Mouse (Mus musculus): ENCODE data around the gene Palb2. TPM values are rescaled to one million over a fixed set of nuclear protein-coding genes. Genes with fewer than 3 reads are reported as not detected.

Gene Palb2
- total and polyA plus RNA-seq, 3 experiments: 11.7 to 17.5 (median 14.0) TPM

- dilution Hi-C loops (cut with MboI; ENCODE audit: extremely low pct_ligation_motif_present, extremely low pct_unique_long_range_greater_than_20kb, low sequenced_read_pairs): no loop called here
- DNase-seq (ENCODE audit: extremely low read depth): no peak
Observed at GRCm38 (mm10) chr7:122067517-122068381, 65.0 kb downstream of the Palb2 start.

GRCm38 (mm10) chr7:122066945-122067516 is 65.8 kb downstream of the Palb2 start, which contains the start of the genes Ubfd1 and Ears2:
TSS of gene Ubfd1 (plus strand) at chr7:122067175.
TSS of gene Ears2 (minus strand) at chr7:122067263.
- peak; percentile 95 for DNase-seq (ENCODE audit: extremely low read depth)
- peak within 1 kb of the TSS; percentile 92 to 100 (median 98) for H3K4me3 ChIP-seq (replicated peaks in 1 of 3; ENCODE audit: low read depth in 2 of 3, low read length in 2 of 3, poor library complexity in 1 of 3)
- H3K4me1 ChIP-seq (ENCODE audit: control insufficient read depth in 1 of 2, insufficient read depth in 2 of 2): peaks cover 10 to 51% of the 10 kb centered on the region in 2 experiments
- H3K9me3 ChIP-seq (replicated peaks; ENCODE audit: low read length): no peaks in the 10 kb centered on the region
- peaks cover 32% of the 10 kb centered on the region for H3K79me2 ChIP-seq (replicated peaks; ENCODE audit: control insufficient read depth, extremely low read depth, insufficient read depth, poor library complexity, severe bottlenecking)
- in situ Hi-C loops (cut with MboI; ENCODE audit: low pct_ligation_motif_present, low pct_unique_long_range_greater_than_20kb, low sequenced_read_pairs) (no loop called here), dilution Hi-C loops (cut with MboI; ENCODE audit: extremely low pct_ligation_motif_present, extremely low pct_unique_long_range_greater_than_20kb, low sequenced_read_pairs) (no loop called here)
- H3K4me2 ChIP-seq (ENCODE audit: insufficient read depth, low read depth, poor library complexity, severe bottlenecking): peak within 1 kb of the TSS; percentile 99
- no peaks in the 10 kb centered on the region for H3K27me3 ChIP-seq (replicated peaks)
- H3K9ac ChIP-seq (ENCODE audit: insufficient read depth, low read depth): peak within 1 kb of the TSS; percentile 79
- H3K27ac ChIP-seq (ENCODE audit: insufficient read depth, low read depth): peak within 1 kb of the TSS; percentile 72
- peaks cover 27 to 48% of the 10 kb centered on the region in 2 experiments for H3K36me3 ChIP-seq (replicated peaks in 1 of 2; ENCODE audit: control insufficient read depth in 1 of 2, insufficient read depth in 1 of 2, low read length in 1 of 2)
- TF ChIP-seq MAFK (IDR thresholded peaks at IDR 0.05; ENCODE audit: insufficient replicate concordance, low read length) (no peak), RCOR1 (conservative IDR thresholded peaks at IDR 0.05; ENCODE audit: low read depth, low read length) (no peak), ELF1 (IDR thresholded peaks at IDR 0.05; ENCODE audit: low read depth, low read length) (peak; percentile 43), CHD2 (IDR thresholded peaks at IDR 0.05; ENCODE audit: low read length) (peak; percentile 22; the same call in 1 of the 2 replicates), NELFE (IDR thresholded peaks at IDR 0.05; ENCODE audit: low read depth, low read length) (peak; percentile 79), IRF4 (IDR thresholded peaks at IDR 0.05; ENCODE audit: low read depth, low read length) (peak; percentile 52; the same call in 1 of the 2 replicates), USF2 (conservative IDR thresholded peaks at IDR 0.05; ENCODE audit: low read depth, low read length) (no peak), HCFC1 (IDR thresholded peaks at IDR 0.05; ENCODE audit: low read depth, low read length) (peak; percentile 73), ZC3H11A (IDR thresholded peaks at IDR 0.05; ENCODE audit: low read depth, low read length) (no peak), NRF1 (IDR thresholded peaks at IDR 0.05; ENCODE audit: low read depth, low read length) (peak; percentile 63), JUND (conservative IDR thresholded peaks at IDR 0.05; ENCODE audit: low read depth, low read length) (no peak), CHD1 (IDR thresholded peaks at IDR 0.05; ENCODE audit: low read depth, low read length) (no peak), ZNF384 (IDR thresholded peaks at IDR 0.05; ENCODE audit: low read depth, low read length) (peak; percentile 62), MEF2A (IDR thresholded peaks at IDR 0.05; ENCODE audit: borderline replicate concordance, low read depth, low read length) (0 out of 2 replicates have a peak, but pooled peaks have one; percentile 18), SIN3A (IDR thresholded peaks at IDR 0.05; ENCODE audit: low read length) (peak; percentile 97), SMC3 (IDR thresholded peaks at IDR 0.05; ENCODE audit: low read depth, low read length) (no peak), EP300 (IDR thresholded peaks at IDR 0.05; ENCODE audit: low read length) (no peak), UBTF (IDR thresholded peaks at IDR 0.05; ENCODE audit: low read depth, low read length) (0 out of 2 replicates have a peak, but pooled peaks have one; percentile 17), USF1 (IDR thresholded peaks at IDR 0.05; ENCODE audit: low read depth, low read length) (peak; percentile 75), RAD21 (IDR thresholded peaks at IDR 0.05; ENCODE audit: low read depth, low read length) (no peak), ZKSCAN1 (IDR thresholded peaks at IDR 0.05; ENCODE audit: borderline replicate concordance, low read depth, low read length) (no peak), JUN (IDR thresholded peaks at IDR 0.05; ENCODE audit: insufficient read depth, low read depth, low read length) (no peak), MAX (IDR thresholded peaks at IDR 0.05; ENCODE audit: low read length) (peak; percentile 99), POLR2A (IDR thresholded peaks at IDR 0.05; ENCODE audit: low read depth, low read length) (peak; percentile 80), TCF12 (IDR thresholded peaks at IDR 0.05; ENCODE audit: low read depth, low read length) (peak; percentile 59), TBP (conservative IDR thresholded peaks at IDR 0.05; ENCODE audit: low read depth, low read length) (peak; percentile 6; the same call in 1 of the 2 replicates)

More at GRCm38 (mm10) chr7:122067517-122068381, 65.0 kb downstream of the Palb2 start:
- peaks cover 32% of the 10 kb centered on the region for H3K79me2 ChIP-seq (replicated peaks; ENCODE audit: control insufficient read depth, extremely low read depth, insufficient read depth, poor library complexity, severe bottlenecking)
- H3K9ac ChIP-seq (ENCODE audit: insufficient read depth, low read depth): peak overlapping the region; percentile 79
- no peaks in the 10 kb centered on the region for H3K9me3 ChIP-seq (replicated peaks; ENCODE audit: low read length)
- H3K27ac ChIP-seq (ENCODE audit: insufficient read depth, low read depth): peak overlapping the region; percentile 72
- in situ Hi-C loops (cut with MboI; ENCODE audit: low pct_ligation_motif_present, low pct_unique_long_range_greater_than_20kb, low sequenced_read_pairs): no loop called here
- peaks cover 10 to 51% of the 10 kb centered on the region in 2 experiments for H3K4me1 ChIP-seq (ENCODE audit: control insufficient read depth in 1 of 2, insufficient read depth in 2 of 2)
- H3K27me3 ChIP-seq (replicated peaks): no peaks in the 10 kb centered on the region
- H3K4me3 ChIP-seq (replicated peaks in 1 of 3; ENCODE audit: low read depth in 2 of 3, low read length in 2 of 3, poor library complexity in 1 of 3): peak overlapping the region; percentile 88 to 100 (median 98)
- H3K36me3 ChIP-seq (replicated peaks in 1 of 2; ENCODE audit: control insufficient read depth in 1 of 2, insufficient read depth in 1 of 2, low read length in 1 of 2): peaks cover 30 to 48% of the 10 kb centered on the region in 2 experiments
- H3K4me2 ChIP-seq (ENCODE audit: insufficient read depth, low read depth, poor library complexity, severe bottlenecking): peak overlapping the region; percentile 91
- TF ChIP-seq CHD1 (IDR thresholded peaks at IDR 0.05; ENCODE audit: low read depth, low read length) (0 out of 2 replicates have a peak, but pooled peaks have one; percentile 38), RAD21 (IDR thresholded peaks at IDR 0.05; ENCODE audit: low read depth, low read length) (no peak; the same call in none of the 2 replicates), ZNF384 (IDR thresholded peaks at IDR 0.05; ENCODE audit: low read depth, low read length) (no peak), MEF2A (IDR thresholded peaks at IDR 0.05; ENCODE audit: borderline replicate concordance, low read depth, low read length) (no peak), MAZ (IDR thresholded peaks at IDR 0.05; ENCODE audit: low read depth, low read length) (no peak), UBTF (IDR thresholded peaks at IDR 0.05; ENCODE audit: low read depth, low read length) (0 out of 2 replicates have a peak, but pooled peaks have one; percentile 39), MAX (IDR thresholded peaks at IDR 0.05; ENCODE audit: low read length) (no peak), CTCF (conservative IDR thresholded peaks at IDR 0.05 in 1 of 2, IDR thresholded peaks at IDR 0.05 in 1 of 2; ENCODE audit: low read depth in 2 of 2, low read length in 2 of 2) (peak in 1 of 2 experiments; percentile 27; a peak in 2 of 4 replicates)

Data from CH12.LX (cell line).